Mouse (Mus musculus) liver, embryonic 14.5 days (tissue): ENCODE results near the gene Slc25a35.

Experiments used
- CTCF ChIP-seq: IDR thresholded peaks from 2 replicates; pipeline ENCODE4 v1.5.1; 2016; ENCODE audit warnings: antibody characterized with exemption, low read depth, control low read depth
- EP300 ChIP-seq: IDR thresholded peaks from 2 replicates; pipeline ENCODE4 v1.6.1; 2016; ENCODE audit warnings: antibody characterized with exemption, low read depth

DNA sequence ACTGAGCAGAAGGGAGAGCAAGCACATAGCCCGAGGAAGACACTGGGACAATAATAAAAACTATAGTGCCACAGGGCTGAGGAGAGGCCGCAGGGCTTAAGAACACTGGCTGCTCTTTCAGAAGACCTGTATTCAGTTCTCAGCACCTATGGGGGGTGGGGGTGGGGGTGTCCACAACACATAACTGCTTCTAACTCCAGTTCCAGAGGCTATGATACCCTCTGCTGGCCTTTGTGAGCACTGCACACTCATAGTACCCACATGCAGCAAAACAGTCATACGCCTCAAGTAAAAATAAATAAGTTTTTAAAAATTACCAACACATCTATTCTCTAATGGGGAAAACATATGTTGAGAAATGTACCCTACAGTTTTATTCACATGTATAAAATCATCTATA lies 26.4 kb downstream of the Slc25a35 start:
- TF ChIP-seq CTCF = peak; percentile 48
- TF ChIP-seq EP300 = no peak
